Mouse (Mus musculus) stomach, embryonic 16.5 days (tissue): Measurements from ENCODE around the gene Mall. TPM values are rescaled to one million over a fixed set of nuclear protein-coding genes. Genes with fewer than 3 reads are reported as not detected.
A peak's percentile ranks its signal among the peaks of the same experiment; 100 is the strongest.

ENCODE experiments used
- ATAC-seq: fragments of 200-750 bp; cut with Nextera tagmentation; 2 replicates; pipeline ENCODE4 v1.8.0; 2017; ENCODE audit warnings: moderate number of reproducible peaks, moderate TSS enrichment; ENCODE audit not compliant: insufficient read depth, low FRiP score
- H3K27ac ChIP-seq: fragments of 300-500 bp; sonication (generic); 2 replicates; pipeline ENCODE4 v1.5.1; 2014; ENCODE audit warnings: low read length
- H3K27me3 ChIP-seq: fragments of 300-500 bp; sonication (generic); 2 replicates; pipeline ENCODE4 v1.6.1; 2014; ENCODE audit warnings: low read length, control low read depth, mixed read lengths; ENCODE audit not compliant: control insufficient read depth, insufficient read depth
- H3K36me3 ChIP-seq: fragments of 300-500 bp; sonication (generic); 2 replicates; pipeline ENCODE4 v1.6.1; 2014; ENCODE audit warnings: low read length; ENCODE audit not compliant: control insufficient read depth, insufficient read depth
- H3K4me1 ChIP-seq: fragments of 300-500 bp; sonication (generic); 2 replicates; pipeline ENCODE4 v1.6.1; 2014; ENCODE audit warnings: low read length, control low read depth, mixed read lengths; ENCODE audit not compliant: control insufficient read depth, insufficient read depth
- H3K4me2 ChIP-seq: fragments of 300-500 bp; sonication (generic); 2 replicates; pipeline ENCODE4 v1.6.1; 2014; ENCODE audit warnings: low read depth, low read length, mixed read lengths
- H3K4me3 ChIP-seq: fragments of 300-500 bp; sonication (generic); replicated peaks from 2 replicates; pipeline ENCODE4 v1.5.1; 2014; ENCODE audit warnings: mild to moderate bottlenecking, low read length
- H3K9ac ChIP-seq: fragments of 300-500 bp; sonication (generic); 2 replicates; pipeline ENCODE4 v1.6.1; 2014; ENCODE audit warnings: low read length
- H3K9me3 ChIP-seq: fragments of 300-500 bp; sonication (generic); replicated peaks from 2 replicates; pipeline ENCODE4 v1.6.1; 2016; ENCODE audit warnings: low read length, control low read depth; ENCODE audit not compliant: control insufficient read depth
- WGBS: fragments of 180-500 bp; shearing (Covaris S2); extraction: QIAGEN DNeasy Blood & Tissue Kit; methylation state at CpG from one replicate; pipeline ENCODE4 v1.1.7; 2014; 5-methylcytosine and 5-hydroxymethylcytosine counted together
- polyA plus RNA-seq: library from polyadenylated mRNA; unstranded; fragments of >200 nt; fragmentation: Nextera tagmentation; extraction: Ambion mirVana; gene quantifications from 2 replicates; pipeline ENCODE4 v1.2.1, GENCODE M21; 2015

The Mall gene
- polyA plus RNA-seq, result 54.8 and 76.5 TPM in 2 replicates

GRCm38 (mm10) chr2:127729671-127730070, at the start of gene Mall:
Gene Mall, minus strand, starts transcription at chr2:127729932.
- Histone ChIP-seq H3K27ac (peak within 1 kb of the TSS; percentile 65), H3K4me1 (peaks cover 6% of the 10 kb centered on the region), H3K4me2 (peak within 1 kb of the TSS; percentile 49), H3K36me3 (no peaks in the 10 kb centered on the region), H3K27me3 (peaks cover 5% of the 10 kb centered on the region), H3K9me3 (no peaks in the 10 kb centered on the region), H3K4me3 (peak within 1 kb of the TSS; percentile 44), H3K9ac (peak within 1 kb of the TSS; percentile 67)
- ATAC-seq, result 0 out of 2 replicates have a peak, but pooled peaks have one; percentile 37
- 2% methylated on average over 26 of the region's 26 CpGs for WGBS

DNA sequence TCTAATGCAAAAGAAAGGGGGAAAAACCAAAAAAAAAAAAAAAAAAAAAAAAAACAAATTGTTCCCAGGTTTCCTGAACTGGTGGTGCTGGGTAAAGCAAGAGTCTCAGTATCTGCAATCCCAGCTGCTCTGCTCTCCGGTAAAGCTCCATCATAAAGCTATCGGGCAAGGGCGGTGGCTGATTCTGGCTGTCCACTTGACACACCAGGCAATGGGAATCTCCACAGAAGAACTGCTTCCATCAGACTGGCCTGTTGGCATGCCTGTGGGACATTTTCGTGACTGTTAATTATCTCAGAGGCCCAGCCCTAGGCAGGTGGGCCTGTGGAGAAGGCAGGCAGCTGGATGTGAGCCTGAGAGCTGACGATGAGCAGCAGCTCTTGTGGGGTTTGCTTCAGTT, 48.7 kb upstream of the Mall start:
- ATAC-seq, result no peak

DNA sequence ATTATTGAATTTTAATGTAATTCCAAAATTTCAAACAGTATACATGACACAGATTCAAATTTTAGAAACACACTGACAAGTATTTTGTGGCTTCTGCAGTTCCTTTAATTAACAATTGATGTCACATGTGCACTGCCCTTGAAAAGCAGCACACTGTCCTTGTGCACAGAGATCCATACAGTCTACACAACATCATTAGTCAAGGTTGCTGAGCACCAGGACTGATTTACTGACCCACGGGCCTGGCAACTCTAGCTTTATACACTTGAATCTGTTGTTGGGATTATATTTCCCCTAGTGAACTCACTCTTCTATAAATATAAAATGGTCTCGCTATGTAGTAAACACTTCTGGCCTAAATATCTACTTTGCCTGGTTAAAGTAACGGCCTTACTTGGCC, 45.3 kb upstream of the Mall start:
- no peaks in the 10 kb centered on the region for H3K9me3 ChIP-seq
- 75% methylated on average over 3 of the region's 3 CpGs for WGBS
- H3K4me1 ChIP-seq, result no peaks in the 10 kb centered on the region
- no peak for ATAC-seq
- no peak overlapping the region for H3K4me2 ChIP-seq
- H3K27me3 ChIP-seq, result no peaks in the 10 kb centered on the region
- H3K9ac ChIP-seq, result no peak overlapping the region
- H3K4me3 ChIP-seq, result no peak overlapping the region
- no peaks in the 10 kb centered on the region; the same call in 1 of the 2 replicates for H3K36me3 ChIP-seq
- no peak overlapping the region for H3K27ac ChIP-seq

More for the DNA sequence above, 48.7 kb upstream of the Mall start:
- Histone ChIP-seq H3K9ac (no peak overlapping the region), H3K4me3 (no peak overlapping the region), H3K36me3 (no peaks in the 10 kb centered on the region), H3K4me2 (no peak overlapping the region), H3K27me3 (no peaks in the 10 kb centered on the region), H3K4me1 (no peaks in the 10 kb centered on the region), H3K27ac (no peak overlapping the region), H3K9me3 (no peaks in the 10 kb centered on the region)
- WGBS, result 83% methylated on average over 5 of the region's 5 CpGs

DNA sequence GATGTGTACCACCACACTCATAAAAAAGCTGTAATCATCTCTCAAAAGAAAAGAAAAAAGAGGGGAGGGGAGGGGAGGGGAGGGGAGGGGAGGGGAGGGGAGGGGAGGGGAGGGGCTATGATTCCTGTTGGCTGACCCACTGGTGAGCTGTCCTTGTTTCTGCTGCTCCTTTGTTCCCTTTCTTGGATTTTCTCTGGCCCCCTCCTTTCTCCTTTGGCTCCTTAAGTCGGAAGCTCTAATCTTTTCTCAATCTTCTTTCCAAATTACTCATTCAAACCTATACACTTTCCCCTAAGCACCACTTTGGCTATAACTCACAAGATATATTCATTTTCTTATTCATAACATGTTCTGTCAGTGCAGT, 44.8 kb upstream of the Mall start:
- Histone ChIP-seq H3K9me3 (no peaks in the 10 kb centered on the region), H3K9ac (no peak overlapping the region), H3K4me2 (no peak overlapping the region), H3K4me1 (no peaks in the 10 kb centered on the region), H3K27me3 (no peaks in the 10 kb centered on the region), H3K27ac (no peak overlapping the region), H3K4me3 (no peak overlapping the region), H3K36me3 (no peaks in the 10 kb centered on the region; the same call in 1 of the 2 replicates)
- WGBS, result 33% methylated on average over 1 of the region's 1 CpGs
- no peak for ATAC-seq

DNA sequence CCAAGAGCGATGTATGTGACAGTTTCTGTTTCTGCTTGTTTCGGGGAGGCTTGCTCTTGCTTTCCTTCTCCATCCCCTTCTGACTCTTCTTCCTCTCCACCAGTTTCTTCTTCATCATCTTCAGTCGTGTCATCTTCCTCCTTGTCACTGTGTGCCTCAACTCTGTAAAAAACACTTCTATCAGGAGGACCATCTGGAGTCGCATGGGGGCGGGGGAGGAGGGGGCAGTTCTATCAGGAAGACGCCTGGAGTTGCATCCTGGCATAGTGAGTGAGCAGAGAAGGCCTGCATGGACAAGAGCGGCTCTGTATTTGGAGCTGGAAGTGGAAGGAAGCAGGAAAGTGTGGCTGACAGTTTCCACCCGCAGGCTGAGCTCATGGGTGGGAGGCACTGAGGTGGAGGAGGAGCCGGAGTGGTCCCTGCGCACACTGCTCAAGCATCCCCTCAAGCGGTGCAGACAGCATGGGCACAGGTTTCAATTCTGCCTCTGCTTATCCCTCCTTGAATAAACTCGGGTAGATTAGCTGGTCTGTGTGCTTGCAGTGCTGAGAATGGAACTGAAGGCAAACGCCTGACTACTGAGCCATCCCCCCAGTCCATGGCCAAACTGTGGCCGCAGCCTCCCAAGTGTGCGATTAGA, 44.3 kb upstream of the Mall start:
- H3K9ac ChIP-seq, result no peak overlapping the region; the same call in 1 of the 2 replicates
- no peaks in the 10 kb centered on the region; the same call in 1 of the 2 replicates for H3K36me3 ChIP-seq
- H3K9me3 ChIP-seq, result no peaks in the 10 kb centered on the region
- no peak overlapping the region for H3K4me2 ChIP-seq
- no peak for ATAC-seq
- no peak overlapping the region for H3K27ac ChIP-seq
- no peaks in the 10 kb centered on the region for H3K27me3 ChIP-seq
- no peak overlapping the region for H3K4me3 ChIP-seq
- 60% methylated on average over 15 of the region's 15 CpGs for WGBS
- no peaks in the 10 kb centered on the region for H3K4me1 ChIP-seq

DNA sequence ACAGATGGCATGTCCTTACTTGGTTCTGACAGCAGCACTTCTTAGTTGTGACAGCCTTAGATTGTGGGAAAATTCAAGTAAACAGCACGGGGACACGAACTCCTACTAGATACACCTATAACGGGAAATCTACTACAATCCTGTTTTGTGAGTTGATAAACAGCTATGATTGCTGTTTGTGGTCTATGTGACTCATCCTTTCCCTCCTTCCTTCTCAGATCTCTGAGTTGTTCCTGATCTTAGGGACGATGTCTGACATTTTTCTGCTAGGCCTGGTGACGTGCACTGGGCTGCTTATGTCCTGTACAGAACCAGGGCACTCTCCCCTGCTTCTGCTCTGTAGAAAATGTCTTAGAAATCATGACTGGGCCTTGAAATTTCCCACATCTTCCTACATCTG, 31.9 kb upstream of the Mall start:
- WGBS, result 79% methylated on average over 5 of the region's 5 CpGs
- Histone ChIP-seq H3K4me3 (no peak overlapping the region), H3K9ac (no peak overlapping the region), H3K9me3 (no peaks in the 10 kb centered on the region), H3K4me2 (no peak overlapping the region), H3K36me3 (no peaks in the 10 kb centered on the region), H3K27ac (no peak overlapping the region), H3K4me1 (no peaks in the 10 kb centered on the region), H3K27me3 (no peaks in the 10 kb centered on the region)
- ATAC-seq, result no peak

GRCm38 (mm10) chr2:127760429-127761000, 30.8 kb upstream of the Mall start:
- ATAC-seq, result no peak
- Histone ChIP-seq H3K27ac (no peak overlapping the region), H3K4me3 (no peak overlapping the region), H3K4me2 (no peak overlapping the region), H3K36me3 (no peaks in the 10 kb centered on the region), H3K4me1 (no peaks in the 10 kb centered on the region), H3K9me3 (no peaks in the 10 kb centered on the region), H3K27me3 (no peaks in the 10 kb centered on the region), H3K9ac (no peak overlapping the region)
- WGBS, result 61% methylated on average over 10 of the region's 10 CpGs

- WGBS, result 88% methylated on average over 6 of the region's 6 CpGs
- H3K9ac ChIP-seq, result no peak overlapping the region
- H3K27me3 ChIP-seq, result no peaks in the 10 kb centered on the region
- no peaks in the 10 kb centered on the region for H3K9me3 ChIP-seq
- H3K4me2 ChIP-seq, result no peak overlapping the region
- no peak overlapping the region for H3K4me3 ChIP-seq
- no peak overlapping the region for H3K27ac ChIP-seq
- no peak for ATAC-seq
- H3K4me1 ChIP-seq, result no peaks in the 10 kb centered on the region
- H3K36me3 ChIP-seq, result no peaks in the 10 kb centered on the region
Observed at GRCm38 (mm10) chr2:127760014-127760413, 30.3 kb upstream of the Mall start.

DNA sequence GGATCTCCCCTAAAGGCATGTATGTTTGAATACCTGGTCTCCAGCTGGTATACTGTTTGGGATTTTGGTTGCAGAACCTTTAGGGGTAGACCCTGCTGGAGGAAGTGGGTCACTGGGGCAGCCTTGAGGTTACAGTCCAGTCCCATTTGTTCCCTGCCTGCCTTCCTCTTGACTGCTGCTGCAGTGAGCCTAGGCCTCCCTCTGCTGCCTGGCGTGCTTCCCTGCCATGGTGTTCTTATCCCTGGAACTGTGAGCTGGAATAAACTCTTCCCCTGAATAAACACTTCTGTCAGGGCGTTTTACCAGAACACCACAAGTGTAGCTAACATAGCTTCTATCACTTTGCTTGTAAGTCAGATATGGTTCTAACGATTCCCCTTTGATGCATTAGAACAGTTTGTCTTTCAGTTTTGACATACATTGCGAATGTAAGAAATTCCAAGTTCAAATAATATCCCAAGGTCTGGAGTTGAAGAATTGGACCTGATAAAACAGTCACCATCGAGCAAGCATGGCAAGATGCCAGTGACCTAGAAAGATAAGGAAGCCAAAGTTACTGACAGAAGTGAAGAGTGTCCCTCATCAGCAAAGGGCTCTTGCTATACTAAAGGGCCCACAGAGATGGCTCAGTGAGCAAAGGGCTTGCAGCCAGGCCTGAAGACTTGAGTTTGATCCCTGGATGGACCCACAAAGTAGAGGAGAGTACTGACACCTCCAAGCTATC, 29.6 kb upstream of the Mall start:
- H3K4me1 ChIP-seq, result no peaks in the 10 kb centered on the region
- no peaks in the 10 kb centered on the region for H3K9me3 ChIP-seq
- no peak overlapping the region for H3K9ac ChIP-seq
- no peak for ATAC-seq
- no peaks in the 10 kb centered on the region for H3K36me3 ChIP-seq
- H3K4me3 ChIP-seq, result no peak overlapping the region
- WGBS, result 73% methylated on average over 5 of the region's 5 CpGs
- H3K27me3 ChIP-seq, result no peaks in the 10 kb centered on the region
- H3K27ac ChIP-seq, result no peak overlapping the region
- H3K4me2 ChIP-seq, result no peak overlapping the region
